Mouse (Mus musculus): ENCODE data around the gene Fto.

Gene Fto

DNA sequence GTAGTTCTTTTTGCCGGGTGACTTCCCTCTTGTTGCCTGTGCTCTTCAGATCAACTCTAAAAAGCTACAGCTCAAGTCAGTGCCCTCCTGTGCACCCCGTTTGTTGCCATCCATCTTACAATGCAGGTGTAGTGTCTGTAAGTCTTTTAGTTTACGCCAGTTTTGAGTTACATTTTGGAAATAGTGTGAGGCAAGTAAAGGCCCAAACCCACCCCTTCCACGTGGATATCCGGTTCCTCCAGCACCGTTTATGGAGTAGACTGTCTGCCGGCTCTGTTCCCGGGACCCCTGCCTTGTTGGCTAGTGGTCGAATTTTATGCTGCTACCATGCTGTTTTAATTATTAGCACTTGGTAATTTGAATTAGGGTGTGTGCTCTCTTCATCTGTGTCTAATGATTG is 46.2 kb downstream of the Fto start:
- no peak for DNase-seq

DNA sequence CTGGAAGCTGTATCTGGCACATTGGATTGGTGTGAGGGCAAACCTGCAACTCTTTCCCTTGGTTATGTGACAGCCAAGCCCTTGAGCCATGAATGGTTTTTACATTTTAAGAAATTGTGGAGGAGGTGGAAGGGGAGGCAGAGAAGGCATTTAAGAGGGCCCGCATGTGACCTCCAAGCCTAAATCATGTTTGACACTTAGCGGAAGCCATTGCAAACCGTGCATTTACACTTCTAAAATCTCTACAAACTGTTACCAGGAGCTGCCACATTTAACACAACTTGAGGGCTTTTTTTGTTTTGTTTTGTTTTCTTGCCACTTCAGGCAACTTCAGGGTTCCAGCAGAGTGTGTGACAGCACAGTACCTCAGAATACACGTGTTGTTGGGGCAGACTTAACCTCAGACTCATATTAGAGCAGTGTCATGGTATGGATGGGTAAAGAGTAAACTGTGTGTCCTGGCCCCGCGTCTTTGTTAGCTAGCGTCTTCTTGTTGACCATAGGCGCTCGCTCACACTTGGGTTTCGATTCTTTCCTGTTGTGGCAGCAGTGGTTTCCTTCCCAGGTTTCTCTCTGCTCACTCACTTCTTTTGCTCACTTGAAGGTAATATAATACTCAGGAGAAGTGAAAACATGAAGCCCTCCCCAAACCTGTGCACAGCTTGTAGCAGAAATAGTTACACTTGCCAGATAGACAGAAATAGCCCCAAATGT is 47.5 kb downstream of the Fto start:
- no peak for DNase-seq

DNA sequence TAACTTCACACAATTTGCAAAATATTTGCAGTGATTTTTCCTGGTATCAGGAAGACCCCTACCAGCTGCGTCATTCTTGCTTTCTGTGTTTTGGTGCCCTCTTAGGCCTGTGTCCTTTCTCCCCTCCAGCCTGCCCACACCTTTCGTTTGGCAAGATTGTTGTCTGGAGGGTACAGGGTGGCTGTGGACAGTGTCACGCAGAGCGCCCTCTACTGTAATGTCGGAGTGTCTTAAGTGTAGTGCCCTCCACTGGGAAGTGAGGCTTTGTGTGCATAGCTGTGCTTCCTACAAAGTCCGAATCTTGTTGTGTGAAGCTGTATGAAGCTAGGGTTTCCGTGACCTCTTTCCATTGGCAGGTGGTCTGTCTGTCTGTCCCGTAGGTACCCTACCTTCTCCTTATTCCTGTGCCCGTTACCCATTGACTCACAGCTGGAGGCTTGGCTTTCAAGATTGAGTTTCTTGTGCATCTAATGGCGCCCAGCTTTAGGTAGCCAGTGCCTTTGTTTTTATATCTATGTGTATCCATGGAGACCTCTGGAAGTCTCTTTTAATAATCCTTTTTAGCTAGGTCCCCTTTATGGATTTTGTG is 50.0 kb downstream of the Fto start:
- DNase-seq = no peak

DNA sequence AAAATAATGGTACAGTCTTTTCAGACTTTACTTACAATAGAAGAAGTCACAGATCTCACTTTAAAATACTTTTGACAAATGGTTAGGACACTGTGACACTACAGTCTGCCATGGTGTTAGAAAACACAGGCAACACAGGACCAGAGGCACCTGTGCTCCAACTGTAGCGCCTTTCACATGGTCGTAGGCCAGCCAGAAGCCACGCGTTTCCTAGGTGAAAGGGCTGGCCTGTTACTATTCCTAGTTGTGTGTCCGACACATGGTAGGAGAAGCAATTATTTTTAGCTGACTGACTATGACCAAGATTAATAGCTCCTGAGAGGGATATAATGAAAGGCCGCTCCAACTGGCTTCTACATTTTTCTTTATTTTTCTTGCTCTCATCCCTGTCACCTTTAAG is 50.9 kb downstream of the Fto start:
- no peak for DNase-seq

GRCm38 (mm10) chr8:91365804-91366203 is 52.5 kb downstream of the Fto start:
- no peak for DNase-seq

- DNase-seq = no peak
Measured at GRCm38 (mm10) chr8:91370899-91371298, 57.6 kb downstream of the Fto start.

- no peak for DNase-seq
Measured at GRCm38 (mm10) chr8:91371995-91372394, 58.7 kb downstream of the Fto start.

DNA sequence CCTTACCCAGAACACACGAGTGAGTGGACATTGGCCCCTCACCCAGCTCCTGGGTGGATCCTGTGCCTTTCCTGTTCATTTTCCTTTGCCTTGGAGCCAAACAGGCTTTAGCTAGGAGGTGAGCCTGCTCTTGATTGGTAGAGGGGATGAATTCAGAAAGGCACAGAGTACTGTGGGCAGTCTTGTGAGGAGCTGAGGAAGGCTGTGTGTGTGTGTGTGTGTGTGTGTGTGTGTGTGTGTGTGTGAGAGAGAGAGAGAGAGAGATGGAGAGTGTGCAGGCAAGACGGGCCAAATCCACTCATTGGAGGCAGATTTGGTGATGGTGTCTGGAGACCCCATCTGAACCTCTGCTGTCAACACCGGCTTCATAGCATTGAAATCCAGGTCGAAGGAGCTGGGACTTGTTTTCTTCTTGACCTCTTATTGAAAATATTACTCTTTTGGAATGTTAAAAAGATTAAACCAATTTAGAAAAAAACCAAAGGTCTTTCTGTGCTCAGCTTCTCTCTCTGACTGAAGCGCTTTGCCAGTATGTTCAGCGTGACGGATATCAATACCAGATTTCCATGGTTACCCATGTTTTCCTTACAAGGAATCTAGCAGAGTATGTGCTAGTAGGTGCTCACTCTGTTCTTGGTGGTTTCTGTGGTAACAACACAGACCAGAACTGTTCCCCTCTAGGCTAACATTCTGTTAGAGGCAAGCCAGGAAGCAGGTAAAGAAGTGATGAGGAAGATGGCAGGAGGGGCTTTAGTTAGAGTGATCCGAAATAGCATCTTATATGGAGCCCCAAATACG is 59.7 kb downstream of the Fto start:
- no peak for DNase-seq

DNA sequence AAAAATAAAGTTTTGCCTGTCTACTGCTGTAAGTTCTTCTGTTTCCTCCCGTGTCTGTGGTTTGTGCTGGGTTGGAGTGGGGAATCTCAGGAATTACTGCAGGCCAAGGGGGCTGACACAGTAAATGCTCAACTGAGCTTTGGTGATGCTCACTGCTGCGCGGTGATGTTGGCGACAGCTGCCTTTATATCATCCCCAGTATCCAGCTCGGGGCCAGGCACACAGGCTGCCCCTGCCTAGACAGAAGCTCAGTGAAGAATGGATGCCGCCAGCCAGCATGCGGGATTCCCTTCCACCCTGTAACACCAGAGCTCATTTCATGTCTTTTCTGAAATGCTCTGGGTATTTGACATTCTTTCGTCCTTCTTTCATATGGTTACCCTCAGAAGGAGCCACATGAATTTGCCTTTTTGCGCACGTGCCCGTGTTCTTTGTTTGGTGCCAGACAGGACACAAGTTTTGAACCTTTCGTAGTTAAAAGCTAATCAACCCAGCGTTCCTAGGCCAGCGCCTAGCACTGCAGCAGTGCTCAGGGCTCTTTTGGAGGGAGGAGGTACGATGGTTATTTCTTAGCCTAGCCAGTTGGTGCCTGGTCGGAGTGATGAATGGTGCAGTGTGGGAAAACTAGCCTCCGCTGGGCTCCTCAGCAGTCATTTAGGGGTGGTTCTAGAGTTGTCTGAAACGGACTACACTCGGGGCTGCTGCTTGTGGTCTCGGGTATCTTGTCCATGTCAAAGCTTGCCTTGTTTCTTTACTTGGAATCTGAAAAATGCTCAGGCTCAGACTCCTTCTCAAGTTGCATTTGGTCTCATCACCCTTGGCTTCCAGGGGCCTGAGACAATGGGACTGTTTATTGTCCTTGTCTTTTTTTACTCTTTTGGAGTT is 62.0 kb downstream of the Fto start:
- DNase-seq = no peak

GRCm38 (mm10) chr8:91376785-91377184 is 63.5 kb downstream of the Fto start:
- DNase-seq = peak; percentile 22

DNA sequence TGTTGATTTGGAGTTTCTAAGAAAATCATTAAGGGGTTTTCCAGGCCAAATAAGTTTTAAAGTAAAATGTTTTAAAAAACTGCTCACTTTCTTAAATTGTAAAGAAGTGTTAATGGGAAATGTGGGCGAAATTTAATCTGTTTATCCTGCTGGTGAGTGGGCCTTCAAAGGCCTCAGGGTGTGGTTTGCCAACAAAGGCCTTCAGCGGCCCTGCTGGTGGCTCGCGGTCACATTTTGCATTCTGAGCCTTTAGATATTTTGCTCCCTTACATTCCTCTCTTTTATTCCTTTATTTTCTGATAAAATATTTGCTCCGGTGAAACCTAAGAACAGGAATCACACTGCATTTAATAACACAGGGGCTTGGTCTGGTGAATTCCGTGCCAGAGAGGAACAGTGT is 64.0 kb downstream of the Fto start:
- DNase-seq = no peak

DNA sequence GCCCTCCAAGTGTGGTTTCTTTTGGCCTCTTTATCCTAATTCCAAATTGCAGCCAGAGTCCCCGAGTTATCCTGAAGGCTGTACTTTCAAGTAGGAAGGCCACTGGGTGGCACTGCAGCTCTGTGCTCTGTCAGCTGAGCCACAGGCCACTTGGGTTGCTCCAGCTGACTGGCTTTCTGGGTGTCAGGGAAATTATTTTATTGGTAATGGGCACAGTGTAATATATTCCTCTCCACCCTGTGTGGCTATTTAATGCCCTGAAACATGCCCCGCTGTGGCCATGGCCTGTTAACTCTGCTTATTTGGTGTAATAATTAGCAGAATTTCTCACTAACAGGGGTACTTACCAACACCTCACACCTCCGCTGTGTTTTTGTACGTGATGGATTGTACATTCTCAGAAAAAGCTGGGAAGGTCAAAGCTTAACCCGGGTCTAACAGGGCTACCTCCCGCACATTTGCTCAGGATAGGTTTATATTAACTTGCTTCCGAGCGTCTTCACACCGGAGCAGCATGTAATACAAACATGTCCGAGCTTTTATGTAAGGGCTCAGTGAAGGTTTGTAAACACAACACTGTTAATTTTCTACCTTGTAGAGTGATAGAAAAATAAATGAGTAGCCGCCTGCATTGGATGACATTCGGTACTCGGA is 65.6 kb downstream of the Fto start:
- DNase-seq = peak; percentile 70

DNA sequence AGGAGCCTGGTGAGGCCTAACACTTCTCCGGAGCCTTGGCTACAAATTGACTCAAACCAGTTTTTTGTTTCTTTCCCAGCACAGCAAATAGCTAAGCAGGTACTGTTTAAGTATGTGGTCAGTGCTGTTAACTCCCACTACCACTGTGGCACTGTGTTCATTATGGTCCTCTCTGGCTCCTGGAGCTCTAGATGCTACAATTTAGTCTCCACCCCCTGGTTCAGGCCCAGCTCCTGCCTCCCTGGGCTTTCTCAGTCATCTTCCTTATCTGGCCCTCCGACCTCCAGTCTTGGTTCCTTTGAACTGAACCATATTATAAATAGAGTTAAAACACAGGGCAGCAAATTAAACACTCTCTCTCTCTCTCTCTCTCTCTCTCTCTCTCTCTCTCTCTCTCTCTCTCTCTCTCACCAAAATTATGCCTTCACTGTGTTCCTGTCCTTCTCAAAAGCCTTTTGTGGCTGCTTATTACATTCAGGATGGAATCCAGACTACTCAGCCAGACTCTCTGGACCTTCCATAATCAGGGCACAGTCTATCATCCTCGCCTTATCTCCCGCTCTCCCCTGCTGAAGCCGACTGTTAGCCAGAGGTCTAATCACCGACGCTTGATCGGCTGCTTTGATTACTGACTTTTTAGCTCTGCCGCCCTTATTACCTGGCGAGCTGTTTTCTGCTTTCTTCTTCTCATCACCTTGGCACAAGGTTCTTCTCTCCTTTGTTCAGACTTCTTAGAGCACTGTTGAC is 67.6 kb downstream of the Fto start:
- no peak for DNase-seq

DNA sequence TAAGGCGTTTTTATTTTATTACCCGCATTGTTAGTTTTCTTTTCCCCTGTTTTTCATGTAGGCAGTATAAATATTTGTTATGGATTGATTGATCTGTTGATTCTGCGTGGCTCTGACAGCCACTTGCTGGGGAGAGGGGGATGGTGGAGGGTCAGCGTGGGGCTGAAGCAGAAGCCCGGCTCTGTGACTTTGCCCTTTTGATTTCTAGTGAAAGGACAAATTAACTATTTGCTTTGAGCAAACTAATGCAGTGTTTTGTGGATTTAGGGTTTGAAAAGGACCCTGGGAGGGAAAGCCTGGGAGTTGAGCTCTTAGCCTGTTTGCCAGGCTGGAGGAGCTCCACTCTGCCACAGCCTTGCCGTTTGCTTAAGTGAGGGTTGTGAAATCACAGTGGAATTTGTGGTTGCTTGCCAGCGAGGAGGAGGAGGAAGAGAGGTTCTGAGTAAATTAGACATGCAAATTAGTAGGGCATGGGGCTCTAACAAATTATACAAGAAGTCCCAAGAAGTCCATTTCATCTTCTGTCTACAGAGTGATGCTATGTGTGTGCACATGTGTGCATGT is 68.3 kb downstream of the Fto start:
- DNase-seq = no peak

GRCm38 (mm10) chr8:91383210-91383609 is 69.9 kb downstream of the Fto start:
- no peak for DNase-seq

DNA sequence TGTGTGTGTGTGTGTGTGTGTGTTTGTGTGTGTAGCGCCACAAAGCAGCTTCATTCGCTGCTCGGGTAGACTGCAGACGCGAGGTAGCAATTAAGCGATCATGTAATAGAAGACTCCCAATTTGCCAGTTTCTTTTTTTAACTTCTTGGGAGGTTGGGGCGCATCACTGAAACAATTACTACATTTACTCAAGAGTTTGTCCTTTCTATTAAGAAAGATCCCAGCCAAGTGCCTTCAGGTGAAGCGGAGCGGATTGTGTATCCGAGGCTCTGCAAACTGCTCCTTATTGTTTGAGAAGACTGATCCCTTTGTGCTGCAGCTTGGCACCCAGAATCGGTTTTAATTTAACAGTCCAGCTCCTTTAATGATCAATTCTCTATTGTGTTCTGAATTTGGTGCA is 70.5 kb downstream of the Fto start:
- no peak for DNase-seq

- no peak for DNase-seq
Measured at GRCm38 (mm10) chr8:91384389-91384788, 71.1 kb downstream of the Fto start.

DNA sequence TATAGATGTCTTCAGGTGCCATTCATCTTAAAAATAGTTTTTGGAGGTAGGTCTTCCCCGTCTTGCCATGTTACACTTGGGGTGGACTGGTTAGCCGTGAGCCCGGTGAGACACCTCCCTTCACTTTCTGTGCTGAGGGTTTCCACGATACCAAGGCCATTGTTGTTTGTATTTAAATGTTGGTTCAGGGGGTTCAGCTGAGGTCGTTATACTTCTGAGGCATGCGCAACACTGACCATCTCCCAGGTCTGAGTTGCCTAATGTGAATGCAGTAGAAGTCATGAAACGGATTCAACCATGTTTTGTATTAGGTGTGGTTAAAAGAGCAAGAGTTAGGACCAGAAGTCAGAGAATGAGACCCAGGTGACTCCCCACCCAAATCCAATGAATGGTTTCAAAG is 72.5 kb downstream of the Fto start:
- no peak for DNase-seq

GRCm38 (mm10) chr8:91390369-91391020 is 77.2 kb downstream of the Fto start:
- DNase-seq = no peak

DNA sequence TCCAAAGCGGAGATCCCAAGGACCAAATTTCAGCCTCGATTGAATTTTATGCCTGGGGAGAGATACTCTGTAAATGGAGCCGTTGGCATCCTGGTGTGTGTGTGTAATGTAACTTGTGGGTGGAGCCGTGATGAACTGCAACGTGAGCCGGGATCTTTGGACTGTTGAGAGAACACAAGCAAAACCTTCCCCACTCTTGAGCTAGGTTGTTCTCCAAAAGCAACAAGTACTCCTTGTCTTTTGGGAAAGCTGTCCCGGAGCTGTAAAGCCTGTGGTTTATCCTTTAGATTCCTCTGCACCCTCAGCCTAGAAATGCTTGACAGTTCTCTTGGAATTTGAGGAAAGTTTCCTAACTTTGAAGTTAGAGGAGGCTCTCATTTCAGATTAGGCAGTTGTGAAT is 78.9 kb downstream of the Fto start:
- DNase-seq = no peak
